Mouse (Mus musculus) cerebellum, adult 11 months (tissue): ENCODE data around the gene Tmem200a.

Source experiments
- DNase-seq: peaks from one replicate; pipeline ENCODE4 v3.0.0; 2022

Tmem200a gene

GRCm38 (mm10) chr10:25876809-25877208 lies 202.0 kb downstream of the Tmem200a start:
- no peak for DNase-seq

DNA sequence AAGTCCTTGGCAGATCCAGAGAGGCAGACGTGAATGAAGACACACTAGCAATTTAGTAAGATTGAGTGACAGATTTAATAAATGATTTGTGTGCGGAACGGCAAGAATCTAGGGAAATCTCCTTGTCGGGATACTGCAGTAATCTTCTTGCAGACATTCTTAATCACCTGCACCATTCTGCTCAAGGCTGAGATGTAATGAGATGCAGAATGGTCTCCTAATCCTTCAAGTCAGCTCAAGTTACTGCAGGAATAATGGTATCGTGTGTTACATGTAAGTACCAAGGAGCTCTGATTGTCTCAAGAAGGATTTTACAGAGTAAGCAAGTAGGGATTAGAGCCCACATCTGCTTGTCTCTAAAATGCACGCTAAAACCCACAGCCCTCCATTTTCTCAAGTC lies 210.1 kb downstream of the Tmem200a start:
- DNase-seq: no peak
